Mouse (Mus musculus) adrenal gland, adult 18-20 months (tissue): ENCODE data around the gene Sidt1. TPM values are rescaled to one million over a fixed set of nuclear protein-coding genes. Genes with fewer than 3 reads are reported as not detected.

Experiments used
- DNase-seq, 2 experiments: peaks; one replicate each; pipeline ENCODE4 v3.0.0; 2021 to 2022; ENCODE audit warnings: low spot score in 2 of 2
- long read RNA-seq, 2 experiments: library from polyadenylated mRNA; stranded (forward); transcript quantifications; one replicate each; pipeline ENCODE4 v2.0.0; 2021
- total RNA-seq, 2 experiments: library from RNA; stranded (reverse); gene quantifications; 1 replicate in 1 of 2; 2 replicates in 1 of 2; pipeline ENCODE4 v1.2.3; 2021

Gene Sidt1
- total RNA-seq: 1 to 10 TPM; 7.8 to 9.2 TPM
- long read RNA-seq, experiment 1, full-length matches to known transcripts: 5 of 11 reads
- long read RNA-seq, experiment 1, partial matches to known transcripts: 2 of 11 reads
- long read RNA-seq, experiment 1, other reads (novel, unspliced or antisense): 4 of 11 reads
- long read RNA-seq, experiment 2, full-length matches to known transcripts: 1 of 6 reads
- long read RNA-seq, experiment 2, partial matches to known transcripts: 1 of 6 reads
- long read RNA-seq, experiment 2, other reads (novel, unspliced or antisense): 4 of 6 reads

GRCm38 (mm10) chr16:44332861-44333284 lies at the start of gene Sidt1:
Gene Sidt1, minus strand, starts transcription at chr16:44333196.
- no peak for DNase-seq

- no peak for DNase-seq
Measured at GRCm38 (mm10) chr16:44381578-44381977, 48.6 kb upstream of the Sidt1 start.

- DNase-seq: no peak
Measured at GRCm38 (mm10) chr16:44380006-44380405, 47.0 kb upstream of the Sidt1 start.

GRCm38 (mm10) chr16:44375459-44375858 lies 42.5 kb upstream of the Sidt1 start:
- DNase-seq: no peak

GRCm38 (mm10) chr16:44365522-44365921 lies 32.5 kb upstream of the Sidt1 start:
- DNase-seq: no peak

- peak; percentile 10 to 29 for DNase-seq
Measured at GRCm38 (mm10) chr16:44361921-44362890, 29.2 kb upstream of the Sidt1 start.

GRCm38 (mm10) chr16:44357571-44358268 lies 24.7 kb upstream of the Sidt1 start:
- DNase-seq: no peak

GRCm38 (mm10) chr16:44356291-44356690 lies 23.3 kb upstream of the Sidt1 start:
- DNase-seq: no peak

- no peak for DNase-seq
Measured at GRCm38 (mm10) chr16:44349801-44350397, 16.9 kb upstream of the Sidt1 start.

- DNase-seq: peak; percentile 93 to 96
Measured at GRCm38 (mm10) chr16:44347071-44347901, 14.3 kb upstream of the Sidt1 start, which contains the start of gene Spice1. Gene Spice1, plus strand, starts transcription at chr16:44347121.

- DNase-seq: no peak
Measured at GRCm38 (mm10) chr16:44337541-44337940, 4.5 kb upstream of the Sidt1 start.

GRCm38 (mm10) chr16:44331995-44332860 lies 768 bp downstream of the Sidt1 start:
- peak; percentile 26 to 29 for DNase-seq

GRCm38 (mm10) chr16:44331671-44331994 lies 1.4 kb downstream of the Sidt1 start:
- no peak for DNase-seq

GRCm38 (mm10) chr16:44331154-44331553 lies 1.8 kb downstream of the Sidt1 start:
- no peak for DNase-seq

- DNase-seq: no peak
Measured at GRCm38 (mm10) chr16:44330657-44331056, 2.3 kb downstream of the Sidt1 start.

GRCm38 (mm10) chr16:44328644-44329043 lies 4.4 kb downstream of the Sidt1 start:
- DNase-seq: no peak

- no peak for DNase-seq
Measured at GRCm38 (mm10) chr16:44320232-44320631, 12.8 kb downstream of the Sidt1 start.

GRCm38 (mm10) chr16:44316350-44316749 lies 16.6 kb downstream of the Sidt1 start:
- no peak for DNase-seq

GRCm38 (mm10) chr16:44313422-44313821 lies 19.6 kb downstream of the Sidt1 start:
- DNase-seq: no peak
